Mouse (Mus musculus): ENCODE results near the gene Gng13.
"Not testable (repeated sequence)": the region's sequence is repeated elsewhere in the genome, so short reads cannot be mapped to it uniquely, and the experiment has no call there.

The Gng13 gene

GRCm38 (mm10) chr17:25735745-25736144 is 18.8 kb downstream of the Gng13 start, which contains the start of gene Mslnl:
Gene Mslnl (plus strand): TSS chr17:25736042.
- no peak for DNase-seq

GRCm38 (mm10) chr17:25738861-25739260 is 21.9 kb downstream of the Gng13 start:
- DNase-seq = no peak

GRCm38 (mm10) chr17:25741471-25741870 is 24.5 kb downstream of the Gng13 start:
- not testable (repeated sequence) for DNase-seq

- DNase-seq = no peak
Measured at GRCm38 (mm10) chr17:25743831-25744230, 26.9 kb downstream of the Gng13 start.

GRCm38 (mm10) chr17:25744311-25744710 is 27.3 kb downstream of the Gng13 start:
- no peak for DNase-seq

GRCm38 (mm10) chr17:25748238-25748637 is 31.3 kb downstream of the Gng13 start:
- no peak for DNase-seq

GRCm38 (mm10) chr17:25749314-25749713 is 32.3 kb downstream of the Gng13 start:
- DNase-seq = no peak

GRCm38 (mm10) chr17:25751446-25751845 is 34.5 kb downstream of the Gng13 start:
- no peak for DNase-seq

- no peak for DNase-seq
Measured at GRCm38 (mm10) chr17:25754241-25754640, 37.3 kb downstream of the Gng13 start, which contains the start of gene Msln. Gene Msln (minus strand): TSS chr17:25754378.

GRCm38 (mm10) chr17:25755086-25755485 is 38.1 kb downstream of the Gng13 start:
- no peak for DNase-seq

- no peak for DNase-seq
Measured at GRCm38 (mm10) chr17:25755627-25756377, 38.8 kb downstream of the Gng13 start.

- DNase-seq = no peak
Measured at GRCm38 (mm10) chr17:25756378-25757242, 39.6 kb downstream of the Gng13 start.

GRCm38 (mm10) chr17:25757691-25758090 is 40.7 kb downstream of the Gng13 start:
- DNase-seq = no peak

- no peak for DNase-seq
Measured at GRCm38 (mm10) chr17:25760148-25760547, 43.2 kb downstream of the Gng13 start.

GRCm38 (mm10) chr17:25761561-25761970 is 44.6 kb downstream of the Gng13 start:
- no peak for DNase-seq

- DNase-seq = no peak
Measured at GRCm38 (mm10) chr17:25762591-25762990, 45.6 kb downstream of the Gng13 start.

GRCm38 (mm10) chr17:25765886-25766285 is 48.9 kb downstream of the Gng13 start:
- no peak for DNase-seq
